10 mouse cellular contexts compared by ENCODE assay signal in genomic region chr12:17770538-17770937, GRCm38 (mm10).
DNase-seq lines count a peak whose midpoint lies in the region; ATAC-seq lines count a peak whose summit lies in the region.
"Had no signal": no experiment of that assay in that cellular context is flagged by ENCODE, and none has a peak within 500 bp of the region (broad histone marks: within the 10 kb centered on the region; RNA-seq: fewer than 3 reads in every experiment).

No protein-coding gene starts in this region.

- no peaks in the 10 kb centered on the region for H3K27me3 ChIP-seq in forebrain, embryonic 10.5 days (ENCODE audit: poor library complexity, severe bottlenecking)
- no peaks in the 10 kb centered on the region for H3K27me3 ChIP-seq in forebrain, embryonic 13.5 days
- no peaks in the 10 kb centered on the region for H3K27me3 ChIP-seq in liver, embryonic 16.5 days (ENCODE audit: control insufficient read depth, insufficient read depth, low read depth, low read length)
- H3K27me3 ChIP-seq in liver, embryonic 11.5 days (replicated peaks; ENCODE audit: control insufficient read depth, insufficient read depth, low read length), result no peaks in the 10 kb centered on the region
- no peaks in the 10 kb centered on the region for H3K27me3 ChIP-seq in limb, embryonic 10.5 days (ENCODE audit: low read depth, poor library complexity, severe bottlenecking)

- H3K4me3 ChIP-seq in forebrain, embryonic 10.5 days, result no peak overlapping the region
- no peak overlapping the region for H3K4me3 ChIP-seq in forebrain, embryonic 13.5 days
- no peak overlapping the region for H3K4me3 ChIP-seq in liver, embryonic 16.5 days (ENCODE audit: low read depth, low read length)
- H3K4me3 ChIP-seq in liver, embryonic 11.5 days (ENCODE audit: low read depth, low read length), result no peak overlapping the region
- H3K4me3 ChIP-seq in limb, embryonic 10.5 days, result no peak overlapping the region

- no peak overlapping the region for H3K4me2 ChIP-seq in forebrain, embryonic 13.5 days
- H3K4me2 ChIP-seq in liver, embryonic 16.5 days (ENCODE audit: low read depth, low read length), result no peak overlapping the region
- no peak overlapping the region for H3K4me2 ChIP-seq in liver, embryonic 11.5 days

- H3K9ac ChIP-seq in forebrain, embryonic 13.5 days, result no peak overlapping the region
- H3K9ac ChIP-seq in liver, embryonic 16.5 days (ENCODE audit: low read depth, low read length), result no peak overlapping the region
- no peak overlapping the region for H3K9ac ChIP-seq in liver, embryonic 11.5 days (ENCODE audit: low read depth, low read length)
- H3K9ac ChIP-seq: liver, embryonic 14.5 days had no signal

- no peak for ATAC-seq in forebrain, embryonic 13.5 days
- peak; percentile 48; the same call in 1 of the 2 replicates for ATAC-seq in liver, embryonic 16.5 days (ENCODE audit: low read depth)
- no peak for ATAC-seq in liver, embryonic 11.5 days (replicated peaks; ENCODE audit: low FRiP score)
- peak; percentile 59; the same call in 1 of the 2 replicates for ATAC-seq in monocyte, adult 5-6 weeks (replicated peaks; ENCODE audit: insufficient number of reproducible peaks, low FRiP score, low TSS enrichment, poor library complexity, severe bottlenecking)
- ATAC-seq: inflammation-experienced regulatory T-cells, adult 6 months had no signal

- H3K4me1 ChIP-seq in forebrain, embryonic 10.5 days, result peaks cover 16% of the 10 kb centered on the region
- no peaks in the 10 kb centered on the region for H3K4me1 ChIP-seq in forebrain, embryonic 13.5 days
- no peaks in the 10 kb centered on the region; the same call in 1 of the 2 replicates for H3K4me1 ChIP-seq in liver, embryonic 16.5 days (ENCODE audit: control insufficient read depth, low read depth, low read length)
- H3K4me1 ChIP-seq in liver, embryonic 11.5 days (replicated peaks; ENCODE audit: control insufficient read depth, insufficient read depth, low read length), result peaks cover 4% of the 10 kb centered on the region
- H3K4me1 ChIP-seq in limb, embryonic 10.5 days, result peaks cover 20% of the 10 kb centered on the region

- 0 out of 2 replicates have a peak overlapping the region, but pooled peaks have one; percentile 1 for H3K27ac ChIP-seq in forebrain, embryonic 10.5 days
- H3K27ac ChIP-seq in forebrain, embryonic 13.5 days, result no peak overlapping the region
- no peak overlapping the region for H3K27ac ChIP-seq in liver, embryonic 16.5 days (ENCODE audit: low read length)
- H3K27ac ChIP-seq in liver, embryonic 11.5 days (ENCODE audit: low read depth, low read length), result no peak overlapping the region
- H3K27ac ChIP-seq in limb, embryonic 10.5 days, result no peak overlapping the region
- H3K27ac ChIP-seq: liver, embryonic 14.5 days had no signal

- no peak for DNase-seq in forebrain, embryonic 10.5 days (ENCODE audit: extremely low spot score, low spot score)
- DNase-seq in liver, embryonic 11.5 days (ENCODE audit: low spot score), result no peak
- peak; percentile 42 for DNase-seq in limb, embryonic 10.5 days (ENCODE audit: low spot score)
- DNase-seq in layer of hippocampus, postnatal 14 days (ENCODE audit: low spot score in 2 of 2), result no peak
- no peak for DNase-seq in spleen, adult 12 weeks (ENCODE audit: low spot score)

- no peaks in the 10 kb centered on the region for H3K9me3 ChIP-seq in forebrain, embryonic 10.5 days
- no peaks in the 10 kb centered on the region for H3K9me3 ChIP-seq in forebrain, embryonic 13.5 days (replicated peaks)
- no peaks in the 10 kb centered on the region for H3K9me3 ChIP-seq in liver, embryonic 16.5 days (replicated peaks; ENCODE audit: control insufficient read depth, low read length)
- no peaks in the 10 kb centered on the region for H3K9me3 ChIP-seq in liver, embryonic 11.5 days (ENCODE audit: control insufficient read depth, low read length)
- no peaks in the 10 kb centered on the region for H3K9me3 ChIP-seq in limb, embryonic 10.5 days (replicated peaks)

- 42% methylated on average over 2 of the region's 2 CpGs for WGBS in forebrain, embryonic 10.5 days
- 29% methylated on average over 2 of the region's 2 CpGs for WGBS in forebrain, embryonic 13.5 days
- WGBS in liver, embryonic 16.5 days (ENCODE audit: insufficient replicate concordance), result 41% methylated on average over 2 of the region's 2 CpGs
- 50% methylated on average over 2 of the region's 2 CpGs for WGBS in liver, embryonic 11.5 days
- WGBS in limb, embryonic 10.5 days, result 6% methylated on average over 2 of the region's 2 CpGs

- no peaks in the 10 kb centered on the region; the same call in 1 of the 2 replicates for H3K36me3 ChIP-seq in forebrain, embryonic 10.5 days (replicated peaks)
- H3K36me3 ChIP-seq in forebrain, embryonic 13.5 days (ENCODE audit: poor library complexity, severe bottlenecking), result no peaks in the 10 kb centered on the region
- H3K36me3 ChIP-seq in liver, embryonic 16.5 days (ENCODE audit: control insufficient read depth, insufficient read depth), result no peaks in the 10 kb centered on the region
- no peaks in the 10 kb centered on the region for H3K36me3 ChIP-seq in liver, embryonic 11.5 days (ENCODE audit: control insufficient read depth, insufficient read depth, low read length)
- H3K36me3 ChIP-seq in limb, embryonic 10.5 days, result no peaks in the 10 kb centered on the region

Comparison
In these comparisons a context has a peak if more than half of its experiments do, and no peak if none do; other contexts are left out.
1. ATAC-seq: peak in liver, embryonic 16.5 days (single experiment) and monocyte, adult 5-6 weeks (single experiment); none in forebrain, embryonic 13.5 days (single experiment) and liver, embryonic 11.5 days (single experiment).